Mouse (Mus musculus) bone marrow macrophage, adult 2 months (primary cell): Measurements from ENCODE around the gene Wscd1.

Experiments used
- CTCF ChIP-seq: IDR thresholded peaks from 2 replicates; pipeline ENCODE4 v1.5.1; 2012; ENCODE audit warnings: low read depth, mild to moderate bottlenecking, low read length, moderate library complexity
- POLR2A ChIP-seq: IDR thresholded peaks from 2 replicates; pipeline ENCODE4 v1.6.1; 2012; ENCODE audit warnings: mild to moderate bottlenecking, low read depth, low read length, borderline replicate concordance

GRCm38 (mm10) chr11:71763154-71763553 lies 13.4 kb downstream of the Wscd1 start:
- TF ChIP-seq CTCF (no peak), POLR2A (no peak)
